Mouse (Mus musculus) adipocyte (in vitro differentiated cells): Measurements from ENCODE around the gene Ing2.

ENCODE experiments used
- DNase-seq: peaks from one replicate; pipeline ENCODE4 v3.0.0-alpha.2; 2016; ENCODE audit warnings: low spot score

The Ing2 gene

DNA sequence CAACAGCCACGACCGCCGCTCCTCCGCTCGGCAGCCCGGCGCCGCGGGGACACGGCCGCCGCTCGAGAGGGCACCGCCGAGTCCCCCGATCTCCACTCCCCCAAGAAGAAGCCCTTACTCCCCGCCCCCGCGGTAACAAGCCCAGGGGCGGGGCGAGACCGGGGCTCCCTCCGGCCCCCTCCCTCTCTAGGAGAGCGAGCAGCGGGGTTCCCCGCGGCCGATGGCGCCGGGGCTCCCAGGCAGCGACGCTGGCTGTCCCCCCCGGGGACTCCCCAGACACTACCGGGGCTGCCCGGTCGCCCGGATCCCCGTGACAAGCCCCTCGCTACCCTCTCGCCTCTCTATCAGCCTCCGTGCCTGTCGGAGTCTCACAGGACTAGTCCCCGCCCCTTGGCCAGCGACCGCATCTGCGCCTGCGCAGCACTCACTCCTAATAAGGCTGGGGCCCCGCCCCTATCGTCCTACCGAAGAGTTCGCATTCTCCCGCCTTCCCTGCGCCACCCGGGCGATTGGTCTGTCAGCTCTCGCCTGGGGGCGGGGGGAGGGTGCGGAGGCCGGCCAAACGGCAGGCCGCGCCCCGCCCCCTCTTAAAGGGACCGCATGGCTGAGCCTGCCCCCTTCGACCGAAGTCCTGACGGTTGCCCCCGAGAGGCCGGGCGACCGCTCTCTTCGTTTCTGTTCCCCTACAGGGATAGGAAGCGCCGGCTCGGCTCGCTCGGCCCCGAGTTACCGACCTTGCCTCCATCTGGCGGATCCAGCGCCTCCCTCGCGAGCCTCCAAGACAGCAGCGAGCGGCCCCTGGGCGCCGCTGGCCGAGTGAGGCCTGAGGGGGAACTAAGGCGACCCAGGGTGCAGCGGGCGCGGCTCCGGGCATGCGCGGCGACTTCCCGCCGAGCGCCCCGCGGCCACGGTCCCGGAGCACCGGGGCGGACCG is at the start of gene Ing2:
TSS of gene Ing2 (minus strand) at position 780 of the 934 bp plus-strand sequence.
- peak; percentile 99 for DNase-seq

DNA sequence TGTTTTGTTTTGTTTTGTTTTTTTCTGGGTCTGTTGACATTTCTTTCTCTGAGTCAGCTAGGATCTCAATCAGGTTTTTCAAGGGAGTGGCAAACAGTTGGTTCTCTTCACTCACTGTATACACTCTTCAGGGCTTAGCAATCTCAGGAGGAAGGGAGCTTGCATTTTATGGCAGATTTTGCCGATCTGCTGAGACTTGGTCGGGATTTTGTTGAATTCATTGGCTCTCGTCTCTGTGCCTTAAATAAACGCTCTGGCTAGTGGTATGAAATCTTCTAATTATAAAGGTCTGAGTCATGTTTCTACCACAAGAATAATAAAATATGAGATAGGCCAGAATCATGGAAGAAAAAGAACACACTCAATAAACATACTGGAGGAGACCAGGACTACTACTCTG is 46.3 kb upstream of the Ing2 start:
- DNase-seq: no peak

DNA sequence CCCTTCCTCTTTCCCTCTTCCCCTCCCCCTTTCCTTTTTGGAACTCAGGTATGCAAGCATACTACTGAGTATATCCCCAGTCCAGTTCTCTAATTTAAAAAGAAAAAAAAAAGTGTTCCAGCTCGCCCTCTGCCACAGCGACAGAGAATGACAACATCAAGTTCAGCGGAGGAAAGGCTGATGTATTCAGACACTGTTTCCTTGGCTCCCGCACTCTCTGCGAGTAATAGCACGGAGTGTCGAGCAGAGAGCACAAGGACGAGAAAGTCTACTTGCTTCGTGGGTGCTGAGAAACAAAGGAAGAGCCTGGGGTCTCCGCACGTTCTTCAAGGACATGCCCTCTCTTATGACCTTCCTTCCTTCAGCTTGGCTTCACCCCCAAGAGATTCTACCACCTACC is 43.3 kb upstream of the Ing2 start:
- DNase-seq: no peak

DNA sequence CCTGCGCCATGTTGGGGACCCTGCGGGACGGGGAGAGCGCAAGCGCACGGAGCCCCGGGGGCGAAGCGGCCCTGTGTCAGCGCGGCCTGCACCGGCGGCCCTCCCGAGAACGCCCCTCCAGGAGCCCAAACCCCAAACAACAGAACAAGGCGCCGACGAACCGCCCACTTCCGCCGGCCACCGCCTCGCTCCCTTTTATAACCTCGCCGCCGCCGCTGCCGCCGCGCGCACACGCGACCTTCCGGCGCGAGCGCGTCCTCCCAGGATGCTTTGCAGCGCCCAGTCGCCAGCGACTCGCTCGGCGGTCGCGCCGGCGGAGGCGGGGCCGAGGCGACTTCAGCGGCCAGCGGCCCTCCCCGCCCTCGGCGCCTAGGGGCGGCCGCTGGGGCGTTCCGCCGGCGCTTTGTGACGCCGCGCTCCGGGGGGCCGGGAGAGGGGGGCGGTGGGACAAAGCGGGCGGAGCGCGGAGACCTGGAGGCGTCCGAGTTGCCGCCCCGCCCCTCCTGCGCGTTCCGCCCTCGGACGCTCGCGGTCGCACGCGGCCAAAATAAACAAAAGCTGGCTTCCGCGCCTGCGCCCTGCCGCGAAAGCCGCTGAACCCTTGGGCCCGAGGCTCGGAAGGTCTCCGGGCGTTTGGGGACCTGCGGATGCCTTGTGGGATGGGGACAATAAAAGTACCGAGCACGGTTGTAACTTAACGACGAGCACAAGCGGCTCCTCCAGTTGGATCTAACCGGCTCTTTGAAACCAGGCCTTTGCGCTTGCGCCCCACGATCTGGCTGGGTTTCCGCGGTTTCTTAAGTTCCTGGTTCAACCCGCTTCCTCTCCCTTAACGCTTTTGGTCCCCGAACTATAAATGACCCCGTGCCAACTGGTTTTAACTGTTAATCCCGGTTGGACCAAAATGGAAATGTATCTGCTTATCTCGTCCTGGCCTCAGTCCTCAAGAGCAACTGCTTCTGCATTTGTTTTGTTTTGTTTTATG is 38.7 kb upstream of the Ing2 start, which contains the start of gene Cdkn2aip:
TSS of gene Cdkn2aip (minus strand) at position 172 of the 985 bp plus-strand sequence.
- peak; percentile 95 for DNase-seq

DNA sequence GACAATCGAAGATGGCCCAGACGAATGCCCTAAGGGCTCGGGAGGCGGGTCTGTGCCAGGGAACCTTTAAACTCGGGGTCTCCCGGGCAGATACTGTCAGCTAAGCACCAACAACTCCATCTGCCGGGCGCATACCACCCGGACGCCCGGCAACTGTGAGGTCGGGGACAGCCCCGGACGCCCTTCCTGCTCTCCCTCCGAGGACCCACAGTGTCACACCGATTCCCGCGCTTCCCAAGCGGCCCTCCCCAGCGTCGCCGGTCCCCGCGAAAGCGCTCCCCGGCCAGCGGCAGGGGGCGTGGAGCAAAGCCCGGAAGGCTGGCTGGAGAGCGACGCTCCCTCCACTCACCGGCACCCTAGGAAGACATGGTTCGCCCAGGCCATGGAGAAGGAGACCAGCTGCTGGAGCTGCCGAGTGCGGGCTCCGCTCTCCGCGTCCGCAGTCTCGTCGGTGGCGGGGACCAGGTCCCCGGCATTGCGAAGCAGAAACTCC is 37.9 kb upstream of the Ing2 start:
- DNase-seq: no peak

DNA sequence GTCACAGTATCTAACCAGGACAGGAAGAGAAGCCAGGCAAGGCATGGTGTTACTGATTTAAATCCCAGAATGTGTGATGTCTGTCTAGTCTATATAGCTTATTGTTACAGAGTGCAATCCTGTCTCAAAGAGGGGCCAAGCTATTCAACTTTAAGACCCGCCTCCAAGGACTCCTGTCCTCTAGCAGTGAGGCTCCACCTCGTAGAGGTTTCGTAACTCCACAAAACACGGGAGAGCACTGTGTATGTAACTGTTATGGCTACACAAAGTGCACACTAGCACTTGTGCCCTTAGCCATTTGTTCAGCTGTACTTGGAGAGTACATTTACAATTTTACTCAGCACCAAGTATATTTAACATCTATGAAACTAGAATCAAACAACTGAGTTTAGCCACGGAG is 32.8 kb upstream of the Ing2 start:
- no peak for DNase-seq

DNA sequence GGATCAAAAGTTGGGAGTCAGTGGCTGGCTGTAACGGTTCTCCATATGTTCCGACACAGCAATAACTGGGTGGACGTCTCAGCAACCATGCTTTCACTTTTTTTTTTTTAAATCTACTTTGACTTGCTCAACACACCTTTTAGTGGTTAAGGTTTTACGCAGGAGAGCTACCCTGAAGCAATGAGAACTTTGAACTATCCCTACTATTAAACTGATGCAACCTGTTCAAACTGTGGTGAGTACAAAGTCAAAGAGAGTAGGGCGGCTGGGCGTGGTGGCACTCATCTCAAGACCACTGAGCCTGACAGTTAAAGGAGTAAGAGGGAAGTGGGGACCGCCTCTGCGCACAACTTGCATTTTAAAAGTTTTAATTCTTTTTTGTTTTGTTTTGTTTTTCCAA is 31.4 kb upstream of the Ing2 start:
- no peak for DNase-seq

DNA sequence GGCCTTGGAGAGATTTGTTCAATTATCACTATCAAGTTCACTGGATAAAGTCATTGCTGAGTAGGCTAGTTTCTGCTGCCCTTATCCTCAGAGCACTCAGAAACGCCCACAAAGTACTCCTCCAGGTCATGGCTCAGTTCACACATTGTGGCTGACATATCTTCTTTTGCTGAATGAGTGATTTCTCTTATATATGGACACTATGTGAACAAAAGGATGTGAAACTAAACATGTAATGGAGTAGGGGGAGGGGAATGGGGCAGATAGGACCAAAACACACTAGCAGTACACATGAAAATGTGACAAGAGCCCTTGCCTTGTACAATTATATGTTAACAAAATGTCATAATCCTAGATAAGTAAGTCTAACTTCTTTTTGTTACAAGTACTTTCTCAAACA is 27.0 kb upstream of the Ing2 start:
- DNase-seq: no peak

DNA sequence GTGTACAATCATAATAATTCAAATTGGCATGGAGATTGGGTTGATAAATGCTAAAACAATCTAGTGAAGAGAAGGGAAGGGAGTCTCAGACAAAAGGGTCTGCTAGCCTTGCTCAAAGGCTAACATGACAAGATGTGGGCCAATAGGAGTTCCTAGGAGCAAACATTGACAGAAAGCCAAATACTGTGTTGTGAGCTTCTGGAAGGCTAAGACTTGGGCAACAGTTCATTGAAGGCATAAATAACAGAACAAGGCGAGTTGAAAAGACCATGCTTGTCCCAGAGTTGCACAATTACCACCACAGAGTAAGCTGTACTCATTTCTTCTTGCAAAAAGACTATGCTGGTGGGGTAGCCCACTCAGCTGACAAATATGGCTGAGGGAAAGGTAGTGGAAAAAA is 22.3 kb upstream of the Ing2 start:
- DNase-seq: peak; percentile 79

DNA sequence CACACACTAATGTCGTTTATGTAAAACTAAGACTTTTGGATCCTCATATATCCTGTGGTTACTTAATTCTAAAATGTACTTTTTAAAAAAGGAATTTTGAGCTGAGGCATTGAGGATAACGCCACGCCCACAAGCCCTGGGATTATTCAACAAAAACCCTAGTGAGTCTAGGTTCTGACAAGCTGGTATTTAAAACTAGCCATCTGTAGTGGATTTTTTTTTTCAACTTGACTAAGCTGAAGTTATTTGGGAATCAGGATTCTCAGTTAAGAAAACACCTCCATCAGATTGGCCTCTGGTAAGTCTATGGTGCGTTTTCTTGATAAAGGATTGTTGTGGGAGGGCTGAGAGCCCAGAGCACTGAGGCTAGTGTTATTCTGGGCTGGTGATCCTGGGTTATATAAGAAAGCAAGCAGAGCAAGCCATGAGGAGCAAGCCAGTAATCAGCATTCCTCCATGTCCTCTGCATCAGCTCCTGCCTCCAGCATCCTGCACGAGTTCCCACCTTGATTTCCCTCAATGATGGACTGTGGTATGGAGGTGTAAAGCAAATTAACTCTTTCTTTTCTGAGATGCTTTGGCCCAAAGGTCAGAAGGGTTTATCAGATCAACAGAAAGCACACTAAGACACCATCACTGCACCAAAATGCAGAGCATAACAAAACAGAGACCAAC is 20.2 kb upstream of the Ing2 start:
- no peak for DNase-seq

DNA sequence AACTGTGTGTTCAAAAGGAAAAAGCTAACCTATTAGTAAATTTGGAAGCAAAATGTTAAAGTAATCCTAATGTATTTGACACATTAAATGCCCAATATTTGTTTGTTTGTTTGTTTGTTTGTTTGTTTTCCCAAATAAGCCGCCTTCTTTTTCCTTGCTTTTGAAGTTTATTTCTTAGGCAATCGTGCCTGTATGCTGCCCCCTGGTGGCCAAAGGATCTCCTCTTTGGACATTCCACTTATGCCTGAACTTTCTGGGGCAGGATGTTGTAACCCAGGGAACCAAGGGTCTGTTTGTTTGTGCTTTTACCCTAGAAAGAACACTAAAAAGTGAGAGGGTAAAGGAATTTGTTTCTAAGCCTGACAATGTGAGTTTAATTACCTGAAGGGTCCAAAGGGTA is 17.8 kb upstream of the Ing2 start:
- peak; percentile 90 for DNase-seq

DNA sequence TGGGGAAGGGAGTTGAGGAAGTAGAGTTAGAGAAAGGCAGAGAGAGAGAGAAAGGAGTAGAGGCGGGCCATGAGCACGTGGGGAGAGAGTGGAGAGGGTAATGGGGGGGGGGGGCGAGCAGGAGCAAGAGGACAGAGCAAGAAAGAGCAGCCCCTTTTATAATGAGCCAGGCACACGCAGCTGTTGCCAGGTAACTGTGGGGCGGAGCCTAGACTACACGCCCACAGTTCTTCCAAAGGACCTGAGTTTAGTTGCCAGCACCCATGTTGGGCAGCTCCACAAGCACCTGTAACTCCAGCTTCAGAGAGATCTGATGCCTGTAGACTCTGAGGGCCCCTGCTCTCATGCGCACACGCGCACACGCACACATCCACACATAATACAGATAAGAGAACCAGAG is 16.5 kb upstream of the Ing2 start:
- no peak for DNase-seq

DNA sequence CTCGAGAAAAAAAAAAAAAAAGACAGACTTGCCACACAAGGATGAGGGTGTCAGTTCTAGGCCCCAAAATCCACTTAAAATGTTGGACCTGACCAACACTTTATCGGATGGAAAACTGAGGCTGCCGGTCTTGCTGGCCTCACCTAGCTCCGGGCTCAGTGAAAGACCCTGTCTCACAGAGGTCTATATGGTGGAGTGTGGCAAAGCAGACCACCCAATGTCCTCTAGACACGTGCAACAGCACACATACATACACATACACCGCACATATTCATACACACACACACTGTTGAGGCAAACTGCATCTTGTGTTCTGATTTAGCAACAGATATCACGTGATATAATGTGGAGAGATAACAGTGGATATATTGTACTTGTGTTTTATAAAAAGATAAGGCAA is 15.9 kb upstream of the Ing2 start:
- no peak for DNase-seq

DNA sequence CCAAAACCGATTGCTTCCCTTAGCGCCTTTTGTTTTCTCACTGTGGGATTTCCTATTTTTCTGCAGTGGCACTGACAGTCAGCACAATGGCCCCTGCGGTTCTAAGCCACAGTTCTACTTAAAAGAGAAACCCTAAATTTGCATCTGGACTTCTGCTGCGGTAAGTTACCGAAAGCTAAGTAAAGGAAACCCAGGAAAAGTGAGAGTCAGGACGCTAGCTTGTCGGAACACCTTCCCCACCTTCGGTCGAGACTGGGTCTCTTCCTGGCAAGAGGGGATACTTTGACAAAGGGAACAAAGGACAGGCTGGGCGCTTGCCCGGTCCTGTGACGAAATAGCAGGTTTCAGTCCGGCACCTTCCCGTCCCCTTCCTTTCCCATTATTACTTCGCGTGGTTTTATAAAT is 15.3 kb upstream of the Ing2 start:
- DNase-seq: no peak

DNA sequence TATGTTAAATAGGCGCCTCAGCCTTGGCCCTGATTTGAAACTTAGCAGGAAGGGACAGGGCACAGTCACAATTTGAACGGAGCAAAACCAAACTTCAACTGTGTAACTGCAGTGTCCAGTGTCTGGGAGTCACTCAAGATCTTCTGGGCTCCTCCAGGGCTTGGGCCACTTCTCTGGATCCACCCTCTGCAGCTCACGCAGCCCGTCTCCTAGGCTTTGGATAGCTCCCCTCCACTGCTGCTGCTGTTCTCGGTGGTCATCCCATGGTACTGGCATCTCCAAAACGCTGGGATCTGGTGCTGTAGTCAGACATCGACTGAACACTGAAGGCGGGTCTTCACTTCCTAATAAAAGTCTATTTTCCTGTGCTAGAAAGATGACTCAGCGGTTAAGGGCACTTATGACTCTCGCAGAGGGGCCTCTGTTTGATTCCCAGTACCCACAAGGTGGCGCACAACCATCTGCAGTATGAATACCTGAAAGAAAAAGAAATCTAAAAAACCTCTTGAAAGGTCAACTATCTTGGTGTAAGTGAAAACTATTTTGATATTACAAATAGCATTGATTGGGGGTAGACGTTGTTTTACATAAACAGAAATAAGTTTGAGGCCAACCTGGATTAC is 14.5 kb upstream of the Ing2 start:
- DNase-seq: no peak

DNA sequence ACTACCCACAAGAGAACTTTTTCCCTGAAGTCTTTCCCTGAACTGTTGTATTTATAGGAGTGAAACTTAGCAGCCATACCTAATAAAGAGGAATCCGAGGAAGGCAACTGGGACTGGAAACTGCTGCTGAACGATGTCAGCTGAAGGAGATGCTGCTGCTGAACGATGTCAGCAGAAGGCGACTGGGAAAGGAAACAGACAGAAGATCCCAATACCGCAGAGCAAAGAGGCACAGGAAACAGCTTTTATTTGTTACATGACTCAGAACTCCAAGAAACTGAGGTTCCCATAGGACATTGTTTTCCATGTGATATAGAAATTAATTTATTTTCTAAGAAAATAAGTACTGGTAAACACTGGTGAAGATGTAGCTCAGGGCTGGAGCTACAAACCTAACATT is 9.1 kb upstream of the Ing2 start:
- no peak for DNase-seq

DNA sequence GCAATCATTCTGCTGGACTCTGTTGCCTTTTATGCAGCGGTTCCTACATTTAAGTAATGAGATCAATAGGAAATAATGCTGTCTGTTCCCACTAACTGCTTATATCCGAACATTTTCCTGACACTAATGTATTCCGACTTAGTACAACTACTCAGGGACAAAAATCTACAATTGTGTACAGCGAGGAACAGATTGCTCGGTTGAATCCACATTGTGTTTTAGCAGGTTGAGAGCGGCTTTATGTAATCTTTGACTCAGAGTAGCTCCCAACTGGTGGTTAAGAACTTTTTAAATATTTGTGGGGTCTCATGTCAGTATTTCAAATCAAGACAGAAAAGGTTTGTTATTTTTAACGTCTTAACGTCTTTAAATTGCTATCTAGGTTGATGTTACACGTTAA is 8.6 kb upstream of the Ing2 start:
- no peak for DNase-seq

DNA sequence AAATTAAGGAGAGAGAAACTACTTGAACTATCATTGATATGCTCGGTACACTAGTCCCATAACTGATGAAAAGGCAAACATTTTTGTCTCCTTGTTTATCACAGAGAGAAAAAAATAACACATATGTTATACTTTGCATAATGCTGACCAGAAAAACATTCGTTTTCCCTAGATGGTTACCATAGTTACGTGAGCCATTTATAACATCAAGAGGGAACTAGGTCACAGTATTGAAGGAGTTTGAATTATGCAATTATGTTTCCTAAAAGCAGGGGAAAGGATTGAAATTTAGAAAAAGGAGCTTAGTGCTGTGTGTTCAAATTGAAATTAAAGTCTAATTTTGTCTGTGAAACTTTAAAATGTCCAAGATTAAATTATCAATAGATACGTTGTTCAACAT is 5.0 kb upstream of the Ing2 start:
- peak; percentile 56 for DNase-seq

DNA sequence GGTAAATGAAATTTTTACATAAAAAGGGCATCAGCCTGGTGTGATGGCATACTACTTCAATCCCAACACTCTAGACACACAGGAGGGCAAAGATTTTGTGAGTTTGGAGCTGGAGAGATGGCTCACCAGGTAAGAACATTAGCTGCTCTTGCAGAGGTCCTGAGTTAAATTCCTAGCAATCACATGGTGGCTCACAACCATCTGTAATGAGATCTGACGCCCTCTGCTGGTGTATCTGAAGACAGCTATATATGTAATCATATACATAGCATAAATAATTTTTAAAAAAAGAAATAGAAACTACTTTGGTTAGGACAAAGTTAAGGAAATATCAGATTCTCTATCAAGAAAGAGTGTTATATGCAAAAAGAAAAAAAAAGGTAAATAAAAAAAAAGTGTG is 4.2 kb upstream of the Ing2 start:
- no peak for DNase-seq

DNA sequence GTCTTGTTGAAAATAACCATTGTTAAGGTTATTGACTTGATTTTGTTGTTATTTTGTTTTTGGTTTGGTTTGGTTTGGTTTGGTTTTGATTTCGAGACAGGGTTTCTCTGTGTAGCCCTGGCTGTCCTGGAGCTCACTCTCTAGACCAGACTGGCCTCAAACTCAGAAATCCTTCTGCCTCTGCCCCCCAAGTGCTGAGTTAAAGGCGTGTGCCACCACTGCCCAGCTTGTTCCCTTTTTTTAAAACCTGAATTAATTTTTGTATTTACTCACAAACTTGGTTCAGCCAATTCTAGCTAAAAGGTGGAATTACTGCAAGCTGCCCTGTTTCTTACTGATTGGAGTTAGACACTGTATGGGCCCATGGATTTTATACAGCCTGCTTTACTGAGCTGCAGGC is 1.3 kb upstream of the Ing2 start:
- peak; percentile 25 for DNase-seq

DNA sequence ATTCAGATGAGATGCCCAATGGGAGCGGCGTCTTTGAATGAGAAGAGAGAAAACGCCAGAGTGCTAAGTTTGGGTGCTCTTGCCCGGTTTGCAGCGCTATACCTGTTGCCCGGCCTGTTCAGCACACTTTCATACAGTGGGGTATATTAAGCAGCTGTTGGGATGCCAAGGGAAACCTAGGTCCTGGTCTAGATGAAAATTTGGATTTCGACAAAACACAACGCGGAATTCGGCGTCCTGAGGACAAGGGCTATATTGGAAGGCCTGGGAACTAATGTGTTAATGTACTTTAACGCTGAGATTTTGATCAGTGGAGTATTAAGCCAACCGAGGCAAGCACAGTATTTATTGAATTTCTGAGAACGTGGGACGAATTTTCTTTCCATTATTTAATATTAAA is 868 bp upstream of the Ing2 start:
- peak; percentile 29 for DNase-seq

DNA sequence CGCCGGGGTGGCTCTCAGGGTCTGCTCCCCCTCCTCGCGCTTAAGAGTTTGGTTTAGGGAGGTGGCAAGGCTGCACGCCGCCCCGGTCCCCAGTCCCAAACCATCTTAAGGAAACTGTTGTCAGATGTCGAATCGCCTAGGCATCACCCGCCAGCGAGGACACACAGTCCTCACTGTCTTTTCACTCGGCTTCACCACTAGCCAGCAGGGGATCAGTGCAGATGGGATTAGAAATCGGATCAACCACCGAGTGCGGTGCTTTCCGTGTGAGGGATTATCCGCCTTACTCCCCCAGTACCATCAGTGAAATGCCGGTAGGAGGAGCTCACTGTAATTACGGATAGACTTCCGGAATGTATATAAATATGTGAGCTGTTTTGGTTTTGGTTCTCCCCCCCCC is 430 bp upstream of the Ing2 start:
- DNase-seq: peak; percentile 56
